Mouse (Mus musculus): ENCODE measurements at regions not wholly inside any gene's neighbourhood (a gene's known extent, or its start where the extent isn't known, plus 50 kb on each side); places are given as distances from the start of the nearest gene placed in this dataset.

GRCm38 (mm10) chr6:126240256-126240655, 73.5 kb upstream of the Ntf3 start:
- H3K27ac ChIP-seq (replicated peaks) = no peak overlapping the region
- ATAC-seq (ENCODE audit: low FRiP score, low TSS enrichment) = no peak
- no peak overlapping the region for H3K9ac ChIP-seq (ENCODE audit: low read length)
- DNase-seq (ENCODE audit: low spot score) = no peak
- no peak overlapping the region for H3K4me3 ChIP-seq (ENCODE audit: low read depth, low read length)
- no peaks in the 10 kb centered on the region for H3K4me1 ChIP-seq (replicated peaks; ENCODE audit: control insufficient read depth, insufficient read depth)
- H3K27me3 ChIP-seq (ENCODE audit: control insufficient read depth, insufficient read depth, low read length) = no peaks in the 10 kb centered on the region
- TF ChIP-seq CTCF (IDR thresholded peaks at IDR 0.05; ENCODE audit: low read depth) (no peak), EP300 (optimal IDR thresholded peaks at IDR 0.05) (no peak)
- H3K36me3 ChIP-seq (ENCODE audit: control insufficient read depth, insufficient read depth, low read length) = no peaks in the 10 kb centered on the region
- H3K4me2 ChIP-seq (replicated peaks; ENCODE audit: low read depth) = no peak overlapping the region
- no peaks in the 10 kb centered on the region for H3K9me3 ChIP-seq (ENCODE audit: control insufficient read depth, low read length)
- 38% methylated on average over 1 of the region's 1 CpGs for WGBS
